Mouse (Mus musculus): Measurements from ENCODE around the gene Prokr1.
"Not testable (repeated sequence)": the region's sequence is repeated elsewhere in the genome, so short reads cannot be mapped to it uniquely, and the experiment has no call there.

Gene Prokr1

GRCm38 (mm10) chr6:87590394-87591281, at the start of gene Prokr1:
Prokr1 (minus strand) TSS chr6:87590743.
- DNase-seq: peak; percentile 78

- DNase-seq: peak; percentile 37
These were observed 47.7 kb upstream of the Prokr1 start for GRCm38 (mm10) chr6:87638134-87638660.

GRCm38 (mm10) chr6:87632176-87632575, 41.6 kb upstream of the Prokr1 start:
- DNase-seq: no peak

- not testable (repeated sequence) for DNase-seq
These were observed 38.4 kb upstream of the Prokr1 start for GRCm38 (mm10) chr6:87628936-87629335.

DNA sequence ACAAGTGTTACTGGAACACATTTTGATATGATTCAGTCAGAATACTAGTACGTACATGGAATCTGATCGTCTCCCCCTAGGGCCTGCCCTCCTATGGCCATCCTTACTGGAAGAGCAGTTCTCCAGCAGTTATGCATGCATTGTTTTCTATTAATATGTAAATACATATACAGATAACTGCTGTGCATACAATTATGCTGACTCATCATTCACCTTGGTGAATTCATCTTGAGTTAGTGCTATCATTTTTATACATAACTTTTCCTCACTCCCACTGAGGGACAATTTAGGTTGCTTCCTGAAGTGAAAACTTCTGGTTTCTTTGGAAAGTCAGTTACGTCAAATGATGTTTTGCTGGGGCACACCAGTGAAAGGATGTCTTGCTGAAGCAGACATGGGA, 32.6 kb upstream of the Prokr1 start:
- no peak for DNase-seq

DNA sequence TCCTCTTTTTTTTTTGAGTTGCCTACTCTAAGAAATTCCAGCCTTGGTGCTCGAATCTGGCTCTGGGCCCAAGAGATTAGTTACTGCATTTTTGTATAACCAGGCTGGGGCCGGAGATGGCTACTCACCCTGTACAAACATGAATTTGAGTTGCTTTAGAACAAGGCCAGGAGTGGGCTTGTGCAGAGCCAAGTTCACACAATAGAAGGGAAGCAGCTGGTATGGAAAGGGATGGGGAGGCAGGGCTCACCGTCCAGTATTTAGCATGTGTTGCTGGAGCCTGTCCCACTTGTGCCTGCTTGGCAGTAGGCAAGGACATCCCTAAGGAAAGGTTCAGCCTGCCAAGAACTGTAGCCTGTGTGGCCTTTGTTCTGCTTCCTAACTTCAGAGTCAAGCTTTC, 30.7 kb upstream of the Prokr1 start:
- DNase-seq: peak; percentile 22

DNA sequence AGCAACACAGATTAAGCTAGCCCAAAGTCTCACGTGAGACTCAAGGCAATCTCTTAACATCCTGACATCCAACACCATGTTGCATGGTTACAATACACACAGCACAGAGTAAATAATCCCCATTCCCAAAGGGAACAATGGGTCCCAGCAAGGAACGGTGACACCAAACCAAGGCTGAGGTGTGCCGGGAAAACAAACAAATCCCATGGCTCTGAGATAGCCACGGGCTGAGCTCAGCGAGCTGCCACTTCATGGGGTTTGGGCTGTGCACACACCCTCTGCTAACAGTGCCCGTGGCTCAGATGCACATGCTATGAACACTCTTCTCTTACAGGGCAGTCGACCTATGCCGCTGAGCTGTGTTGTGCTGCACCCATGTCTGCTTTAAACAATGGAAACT, 27.5 kb upstream of the Prokr1 start:
- no peak for DNase-seq

GRCm38 (mm10) chr6:87615696-87616083, 25.1 kb upstream of the Prokr1 start:
- DNase-seq: peak; percentile 97

- peak; percentile 89 for DNase-seq
These were observed 24.5 kb upstream of the Prokr1 start for GRCm38 (mm10) chr6:87614794-87615695.

- DNase-seq: peak; percentile 53
These were observed 9.3 kb upstream of the Prokr1 start for GRCm38 (mm10) chr6:87599825-87600224.

DNA sequence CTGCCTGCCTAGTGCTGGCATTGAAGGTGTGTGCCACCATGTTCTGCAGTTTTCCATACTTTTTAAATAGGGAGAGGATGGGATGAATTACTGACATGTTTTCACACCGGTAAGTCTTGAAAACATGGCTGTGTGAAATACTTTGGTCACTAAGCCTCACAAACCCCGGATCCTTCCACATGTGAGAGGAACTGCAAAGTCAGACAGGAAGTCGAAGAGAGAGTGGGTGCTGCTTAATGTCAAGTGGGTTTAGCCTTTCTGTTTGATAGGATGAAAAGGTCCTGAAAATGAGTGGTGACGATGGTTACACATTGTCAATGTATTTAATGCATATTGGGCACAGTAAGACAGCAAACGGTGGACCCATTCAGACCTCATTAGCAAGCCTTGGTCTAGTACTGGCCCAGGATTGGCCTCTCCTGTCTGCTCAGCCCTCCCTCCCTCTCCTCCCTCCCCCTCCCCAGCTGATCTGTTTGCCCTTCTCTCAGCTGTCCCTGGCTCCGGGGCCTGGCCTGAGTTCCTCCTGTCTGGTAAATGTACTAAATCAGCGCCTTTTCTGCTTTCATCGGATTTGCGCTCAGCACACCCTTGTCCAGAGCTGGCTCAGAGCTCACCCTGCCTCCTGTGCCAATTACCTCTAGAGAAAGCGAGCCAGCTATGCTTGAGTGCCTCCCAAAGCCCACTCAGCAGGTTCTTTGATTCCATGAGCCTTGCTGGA, 6.7 kb upstream of the Prokr1 start:
- peak; percentile 70 for DNase-seq

- DNase-seq: no peak
These were observed 3.6 kb upstream of the Prokr1 start for GRCm38 (mm10) chr6:87594188-87594587.

DNA sequence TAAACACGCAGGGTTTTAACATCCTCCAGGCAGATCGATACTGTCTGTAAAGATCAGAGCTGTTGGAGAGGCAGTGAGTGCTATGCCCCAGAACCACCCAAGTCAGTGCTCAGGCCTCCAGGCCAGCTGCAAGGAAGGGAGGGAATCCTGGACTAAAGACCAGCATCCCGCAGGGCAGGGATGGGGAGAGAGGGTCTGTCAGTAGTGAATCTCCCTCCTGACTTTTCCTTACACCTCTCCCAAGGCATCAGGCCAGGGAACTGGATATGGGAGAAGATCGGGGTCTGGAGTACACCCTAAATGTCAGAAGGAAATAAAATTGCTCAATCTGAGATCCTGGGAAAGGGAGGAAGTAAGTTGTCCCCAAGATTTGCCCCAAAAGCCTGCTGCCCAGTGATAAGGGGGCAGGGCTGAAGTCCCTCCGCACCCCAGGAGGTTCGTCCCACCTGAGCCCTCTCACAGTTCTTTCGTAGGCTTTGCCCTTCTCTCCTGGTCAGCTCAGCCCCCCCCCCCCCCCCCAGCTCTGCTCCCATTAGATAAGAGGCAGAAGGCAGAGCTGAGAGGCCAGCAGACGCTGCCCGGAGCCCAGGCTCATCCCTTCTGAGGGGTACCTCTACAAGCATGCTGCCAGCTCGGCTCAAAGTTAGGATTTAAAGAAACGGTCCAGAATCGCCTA, 687 bp downstream of the Prokr1 start:
- DNase-seq: peak; percentile 7

DNA sequence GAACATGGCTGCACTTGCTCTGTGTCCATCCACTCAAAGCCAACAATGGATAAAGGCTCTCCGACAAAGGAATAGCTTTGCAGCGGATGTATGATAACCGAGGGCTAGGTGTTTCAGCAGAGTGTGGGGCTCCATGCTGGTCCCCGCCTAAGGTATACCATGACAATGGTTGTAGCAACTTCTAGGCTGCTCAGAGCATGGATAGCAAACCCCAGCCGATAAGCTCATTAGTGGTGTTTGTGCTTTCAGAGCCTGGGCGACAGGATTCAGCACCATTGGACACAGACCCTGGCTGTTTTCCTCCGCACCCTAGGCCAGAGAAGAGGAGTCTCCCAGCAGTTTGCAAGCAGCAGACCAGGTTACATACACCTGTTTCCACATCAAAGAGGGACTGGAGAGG, 6.6 kb downstream of the Prokr1 start:
- DNase-seq: no peak

DNA sequence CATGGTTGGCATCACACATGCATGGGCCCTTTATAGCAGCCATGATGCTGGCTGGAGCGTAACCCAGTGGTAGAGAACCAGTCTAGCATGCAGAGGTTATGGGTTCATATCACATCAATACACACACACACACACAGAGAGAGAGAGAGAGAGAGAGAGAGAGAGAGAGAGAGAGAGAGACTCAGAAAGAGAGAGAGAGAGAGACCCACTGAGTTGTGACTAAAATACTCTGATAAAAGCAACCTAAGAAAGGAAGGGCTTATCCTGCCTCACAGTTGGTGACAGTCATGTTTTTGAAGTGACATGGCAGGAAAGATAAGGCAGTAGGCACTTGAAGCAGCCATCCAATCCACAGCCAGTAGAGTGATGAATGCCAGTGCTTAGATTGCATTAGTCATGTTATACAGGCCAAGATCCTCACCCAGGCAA, 7.3 kb downstream of the Prokr1 start:
- DNase-seq: no peak

GRCm38 (mm10) chr6:87582456-87582855, 8.1 kb downstream of the Prokr1 start:
- DNase-seq: no peak

GRCm38 (mm10) chr6:87581581-87581980, 9.0 kb downstream of the Prokr1 start:
- no peak for DNase-seq

GRCm38 (mm10) chr6:87581071-87581470, 9.5 kb downstream of the Prokr1 start:
- DNase-seq: no peak

- peak; percentile 28 for DNase-seq
These were observed 12.3 kb downstream of the Prokr1 start for GRCm38 (mm10) chr6:87578247-87578646.

- no peak for DNase-seq
These were observed 13.8 kb downstream of the Prokr1 start for GRCm38 (mm10) chr6:87576648-87577330.

DNA sequence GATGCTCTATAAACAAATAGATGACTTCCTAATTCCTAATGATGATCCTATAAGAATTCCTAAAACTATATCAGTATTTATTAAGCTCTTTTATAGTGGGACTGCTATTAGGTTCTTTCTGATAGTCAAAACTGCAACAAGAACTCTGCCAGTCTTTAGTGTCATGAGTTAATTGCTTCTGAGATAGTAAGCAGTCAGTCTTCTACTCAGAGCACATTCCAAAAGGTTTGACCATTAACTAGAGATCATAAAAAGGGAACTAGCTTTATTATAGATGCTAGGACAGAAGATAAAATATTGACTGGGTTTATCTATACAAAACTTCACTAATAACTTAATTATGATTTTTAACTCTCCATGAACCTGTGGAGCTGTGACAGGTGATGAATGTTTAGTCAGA, 18.7 kb downstream of the Prokr1 start:
- not testable (repeated sequence) for DNase-seq
